Mouse (Mus musculus) limb, embryonic 12.5 days (tissue): ENCODE results near the gene Slc39a10. TPM values are rescaled to one million over a fixed set of nuclear protein-coding genes. Genes with fewer than 3 reads are reported as not detected.
"Not testable (repeated sequence)": the region's sequence is repeated elsewhere in the genome, so short reads cannot be mapped to it uniquely, and the experiment has no call there.

Experiments
- ATAC-seq: fragments of 200-750 bp; cut with Nextera tagmentation; 2 replicates; pipeline ENCODE4 v1.8.0; 2017; ENCODE audit warnings: low read depth, moderate TSS enrichment; ENCODE audit not compliant: insufficient number of reproducible peaks, insufficient read depth, low FRiP score, low TSS enrichment
- H3K27ac ChIP-seq: fragments of 300-500 bp; sonication (generic); 2 replicates; pipeline ENCODE4 v1.5.1; 2016; ENCODE audit warnings: mild to moderate bottlenecking, moderate library complexity
- H3K27me3 ChIP-seq: fragments of 300-500 bp; sonication (generic); 2 replicates; pipeline ENCODE4 v1.6.1; 2016; ENCODE audit warnings: mild to moderate bottlenecking, moderate library complexity
- H3K36me3 ChIP-seq: fragments of 300-500 bp; sonication (generic); 2 replicates; pipeline ENCODE4 v1.6.1; 2016; ENCODE audit warnings: mild to moderate bottlenecking, moderate library complexity
- H3K4me1 ChIP-seq: fragments of 300-500 bp; sonication (generic); replicated peaks from 2 replicates; pipeline ENCODE4 v1.6.1; 2016
- H3K4me2 ChIP-seq: fragments of 300-500 bp; sonication (generic); 2 replicates; pipeline ENCODE4 v1.6.1; 2016; ENCODE audit warnings: mild to moderate bottlenecking, moderate library complexity
- H3K4me3 ChIP-seq: fragments of 300-500 bp; sonication (generic); replicated peaks from 2 replicates; pipeline ENCODE4 v1.5.1; 2016; ENCODE audit warnings: mild to moderate bottlenecking
- H3K9ac ChIP-seq: fragments of 300-500 bp; sonication (generic); replicated peaks from 2 replicates; pipeline ENCODE4 v1.6.1; 2016; ENCODE audit warnings: mild to moderate bottlenecking, moderate library complexity
- H3K9me3 ChIP-seq: fragments of 300-500 bp; sonication (generic); 2 replicates; pipeline ENCODE4 v1.6.1; 2016; ENCODE audit warnings: mild to moderate bottlenecking, moderate library complexity
- WGBS: fragments of 180-500 bp; shearing (Covaris S2); methylation state at CpG from one replicate; pipeline ENCODE4 v1.1.7; 2016; 5-methylcytosine and 5-hydroxymethylcytosine counted together
- polyA plus RNA-seq: library from polyadenylated mRNA; unstranded; fragments of >200 nt; fragmentation: Nextera tagmentation; extraction: Ambion mirVana; gene quantifications from 2 replicates; pipeline ENCODE4 v1.2.1, GENCODE M21; 2016

The Slc39a10 gene
- polyA plus RNA-seq, 1 experiment from 2014 or later, result 59.6 TPM

DNA sequence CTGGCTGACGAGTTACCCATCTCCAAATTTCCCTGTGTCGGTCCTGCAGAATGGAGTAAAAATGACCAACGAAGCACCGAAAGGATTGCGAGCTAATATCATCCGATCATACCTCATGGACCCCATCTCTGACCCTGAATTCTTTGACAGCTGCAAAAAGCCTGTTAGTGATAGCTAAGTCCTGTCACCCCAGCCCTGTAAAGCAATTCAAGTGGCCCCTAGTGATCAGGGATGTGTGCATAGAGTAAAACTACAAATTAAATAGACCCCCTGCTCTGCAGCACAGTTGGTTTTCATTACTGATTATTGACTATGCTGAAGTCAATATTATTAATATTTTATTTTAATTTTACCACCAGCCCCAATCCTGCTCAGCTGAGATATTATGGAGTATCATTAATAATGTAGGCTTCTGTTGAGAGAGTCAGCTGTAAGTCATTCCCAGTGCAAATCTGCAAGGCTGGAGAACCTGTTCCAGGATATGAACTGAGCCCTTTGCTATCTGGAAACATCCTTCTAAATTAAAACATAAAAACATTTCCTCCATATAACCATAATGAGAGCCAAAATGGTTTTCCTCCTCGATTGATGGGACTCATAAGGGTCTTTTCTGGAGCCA is 122.5 kb downstream of the Slc39a10 start:
- not testable (repeated sequence) for H3K27me3 ChIP-seq, H3K9me3 ChIP-seq, H3K27ac ChIP-seq, H3K36me3 ChIP-seq, H3K4me2 ChIP-seq, H3K4me1 ChIP-seq, H3K9ac ChIP-seq, H3K4me3 ChIP-seq, ATAC-seq
- 85% methylated on average over 7 of the region's 7 CpGs for WGBS

DNA sequence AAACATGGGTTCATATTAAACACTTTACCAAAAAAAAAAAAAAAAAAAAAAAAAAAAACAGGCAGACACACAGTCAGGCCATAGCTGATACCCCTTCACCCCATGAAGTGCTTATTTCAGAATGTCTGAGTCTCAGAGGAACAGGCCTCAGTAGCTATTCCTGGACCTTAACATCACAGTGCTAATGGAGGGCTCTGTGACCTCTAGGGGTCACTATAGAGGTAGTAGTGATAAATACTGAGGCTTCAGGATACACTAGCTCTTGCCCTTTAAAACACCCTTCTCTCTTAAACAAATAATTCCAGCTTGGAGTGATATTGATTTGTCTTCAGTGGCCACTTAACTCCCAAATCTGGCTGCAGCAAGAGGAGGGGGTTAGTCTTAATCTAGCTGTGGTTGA is 123.3 kb downstream of the Slc39a10 start:
- H3K27me3 ChIP-seq, H3K4me1 ChIP-seq, H3K4me2 ChIP-seq, H3K36me3 ChIP-seq, H3K9me3 ChIP-seq, H3K9ac ChIP-seq, ATAC-seq, H3K4me3 ChIP-seq, H3K27ac ChIP-seq: not testable (repeated sequence)

DNA sequence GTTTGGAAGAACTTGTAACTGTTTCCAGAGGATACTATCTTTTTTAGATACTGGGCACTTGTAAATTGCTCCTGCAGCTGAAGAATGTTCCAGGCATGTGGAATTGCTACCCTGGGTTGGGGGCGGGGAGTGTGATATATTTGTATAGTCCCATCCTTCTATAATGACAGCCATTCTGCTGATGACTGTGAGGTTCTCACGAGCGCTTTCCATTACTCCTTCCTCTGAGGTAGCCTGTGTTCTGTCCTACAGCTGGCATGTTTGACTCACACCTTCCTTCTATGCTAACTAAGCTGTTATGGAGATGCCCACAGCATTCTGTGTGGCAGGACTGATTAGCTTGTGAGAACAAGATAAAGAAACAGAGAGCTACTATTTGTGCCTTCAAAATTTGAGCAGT is 128.1 kb downstream of the Slc39a10 start:
- H3K9ac ChIP-seq, H3K9me3 ChIP-seq, H3K4me2 ChIP-seq, ATAC-seq, H3K27me3 ChIP-seq, H3K36me3 ChIP-seq, H3K4me1 ChIP-seq, H3K4me3 ChIP-seq, H3K27ac ChIP-seq: not testable (repeated sequence)
- WGBS, result 60% methylated on average over 3 of the region's 3 CpGs
